Mouse (Mus musculus): ENCODE measurements at regions not wholly inside any gene's neighbourhood (a gene's known extent, or its start where the extent isn't known, plus 50 kb on each side); places are given as distances from the start of the nearest gene placed in this dataset.
"Not testable (repeated sequence)": the region's sequence is repeated elsewhere in the genome, so short reads cannot be mapped to it uniquely, and the experiment has no call there.

- WGBS: 88% methylated on average over 2 of the region's 2 CpGs
- no peak for ATAC-seq (replicated peaks)
- H3K4me2 ChIP-seq (replicated peaks): no peak overlapping the region
- H3K27me3 ChIP-seq: no peaks in the 10 kb centered on the region
- H3K9ac ChIP-seq (replicated peaks): no peak overlapping the region
- H3K9me3 ChIP-seq: no peaks in the 10 kb centered on the region
- no peaks in the 10 kb centered on the region for H3K36me3 ChIP-seq
- H3K4me3 ChIP-seq: no peak overlapping the region
- H3K4me1 ChIP-seq: no peaks in the 10 kb centered on the region
- H3K27ac ChIP-seq (replicated peaks): no peak overlapping the region
Measured at GRCm38 (mm10) chr12:119527760-119528159, 213.7 kb downstream of the Macc1 start.

GRCm38 (mm10) chr12:119548376-119548775 lies 234.3 kb downstream of the Macc1 start:
- H3K4me2 ChIP-seq (replicated peaks); H3K4me3 ChIP-seq; ATAC-seq (replicated peaks); H3K9ac ChIP-seq (replicated peaks); H3K27ac ChIP-seq (replicated peaks); H3K36me3 ChIP-seq; H3K4me1 ChIP-seq; H3K27me3 ChIP-seq; H3K9me3 ChIP-seq: not testable (repeated sequence)
- 83% methylated on average over 2 of the region's 2 CpGs for WGBS

GRCm38 (mm10) chr12:119576690-119577089 lies 262.6 kb downstream of the Macc1 start:
- Histone ChIP-seq H3K9ac (replicated peaks) (no peak overlapping the region), H3K27ac (replicated peaks) (no peak overlapping the region), H3K27me3 (no peaks in the 10 kb centered on the region), H3K9me3 (no peaks in the 10 kb centered on the region; the same call in 1 of the 2 replicates), H3K4me2 (replicated peaks) (no peak overlapping the region), H3K36me3 (no peaks in the 10 kb centered on the region), H3K4me3 (no peak overlapping the region), H3K4me1 (peaks cover 3% of the 10 kb centered on the region; the same call in 1 of the 2 replicates)
- 47% methylated on average over 3 of the region's 3 CpGs for WGBS
- peak; percentile 72 for ATAC-seq (replicated peaks)

GRCm38 (mm10) chr12:119577280-119577679 lies 263.2 kb downstream of the Macc1 start:
- no peak overlapping the region for H3K9ac ChIP-seq (replicated peaks)
- no peak overlapping the region for H3K27ac ChIP-seq (replicated peaks)
- H3K27me3 ChIP-seq: no peaks in the 10 kb centered on the region
- no peak overlapping the region for H3K4me2 ChIP-seq (replicated peaks)
- ATAC-seq (replicated peaks): no peak
- no peak overlapping the region for H3K4me3 ChIP-seq
- peaks cover 3% of the 10 kb centered on the region; the same call in 1 of the 2 replicates for H3K4me1 ChIP-seq
- H3K9me3 ChIP-seq: no peaks in the 10 kb centered on the region; the same call in 1 of the 2 replicates
- no peaks in the 10 kb centered on the region for H3K36me3 ChIP-seq

- no peak overlapping the region for H3K9ac ChIP-seq (replicated peaks)
- H3K36me3 ChIP-seq: no peaks in the 10 kb centered on the region
- H3K27ac ChIP-seq (replicated peaks): no peak overlapping the region
- H3K27me3 ChIP-seq: no peaks in the 10 kb centered on the region
- no peak overlapping the region for H3K4me3 ChIP-seq
- H3K4me2 ChIP-seq (replicated peaks): no peak overlapping the region
- ATAC-seq (replicated peaks): no peak
- no peaks in the 10 kb centered on the region for H3K9me3 ChIP-seq
- no peaks in the 10 kb centered on the region for H3K4me1 ChIP-seq
Measured at GRCm38 (mm10) chr12:119601361-119601760, 287.3 kb downstream of the Macc1 start.

GRCm38 (mm10) chr12:119624238-119624637 lies 310.2 kb downstream of the Macc1 start:
- Histone ChIP-seq H3K27ac (replicated peaks) (no peak overlapping the region), H3K36me3 (no peaks in the 10 kb centered on the region), H3K4me3 (no peak overlapping the region), H3K27me3 (no peaks in the 10 kb centered on the region), H3K4me2 (replicated peaks) (no peak overlapping the region), H3K9me3 (no peaks in the 10 kb centered on the region), H3K9ac (replicated peaks) (no peak overlapping the region), H3K4me1 (no peaks in the 10 kb centered on the region)
- no peak for ATAC-seq (replicated peaks)
- WGBS: 63% methylated on average over 1 of the region's 1 CpGs

- Histone ChIP-seq H3K4me3 (no peak overlapping the region), H3K27me3 (no peaks in the 10 kb centered on the region), H3K27ac (replicated peaks) (no peak overlapping the region), H3K4me1 (no peaks in the 10 kb centered on the region), H3K36me3 (no peaks in the 10 kb centered on the region), H3K4me2 (replicated peaks) (no peak overlapping the region), H3K9me3 (no peaks in the 10 kb centered on the region), H3K9ac (replicated peaks) (no peak overlapping the region)
- ATAC-seq (replicated peaks): no peak
- WGBS: 65% methylated on average over 2 of the region's 2 CpGs
Measured at GRCm38 (mm10) chr12:119655366-119655765, 290.3 kb upstream of the Tmem196 start.
